ENCODE assay signal across 9 mouse cellular contexts in the genomic region with DNA sequence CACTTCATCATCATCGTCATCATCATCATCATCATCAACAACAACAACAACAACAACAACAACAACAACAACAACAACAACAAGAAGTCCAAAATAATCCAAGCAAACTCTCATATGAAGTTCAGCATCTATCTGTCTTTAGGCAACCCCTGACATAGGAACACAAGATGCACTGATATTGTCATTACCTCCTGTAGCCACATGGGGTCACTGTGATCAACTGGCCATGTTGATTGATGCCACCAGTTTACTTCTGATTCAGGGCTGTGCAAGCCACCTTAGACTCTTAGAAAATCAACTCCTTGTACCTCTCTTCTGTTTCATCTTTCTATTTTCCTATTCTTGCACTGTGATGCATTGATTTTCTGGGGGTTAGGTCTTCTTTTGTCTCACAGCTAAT.
DNase-seq lines count a peak whose midpoint lies in the region; ATAC-seq and TF ChIP-seq lines count a peak whose summit lies in the region.
"Had no signal": no experiment of that assay in that cellular context is flagged by ENCODE, and none has a peak within 500 bp of the region (broad histone marks: within the 10 kb centered on the region; RNA-seq: fewer than 3 reads in every experiment).

No protein-coding gene starts in this region.

- no peaks in the 10 kb centered on the region for H3K9me3 ChIP-seq in forebrain, embryonic 13.5 days (replicated peaks)
- no peaks in the 10 kb centered on the region for H3K9me3 ChIP-seq in kidney, embryonic 14.5 days (ENCODE audit: control insufficient read depth, low read length)
- no peaks in the 10 kb centered on the region for H3K9me3 ChIP-seq in limb, embryonic 14.5 days (ENCODE audit: control insufficient read depth, low read length)
- H3K9me3 ChIP-seq in neural tube, embryonic 13.5 days, result no peaks in the 10 kb centered on the region

- no peak overlapping the region for H3K27ac ChIP-seq in forebrain, embryonic 13.5 days
- H3K27ac ChIP-seq in kidney, embryonic 14.5 days (ENCODE audit: low read depth, low read length), result no peak overlapping the region
- no peak overlapping the region for H3K27ac ChIP-seq in limb, embryonic 14.5 days (replicated peaks; ENCODE audit: low read depth, low read length)
- no peak overlapping the region for H3K27ac ChIP-seq in neural tube, embryonic 13.5 days (replicated peaks)

- ATAC-seq in forebrain, embryonic 13.5 days, result peak; percentile 77
- ATAC-seq in kidney, embryonic 14.5 days (ENCODE audit: low FRiP score, low TSS enrichment), result peak; percentile 66; the same call in 1 of the 2 replicates
- ATAC-seq in limb, embryonic 14.5 days (ENCODE audit: low FRiP score, low read depth), result no peak
- peak; percentile 63; the same call in 1 of the 2 replicates for ATAC-seq in neural tube, embryonic 13.5 days (ENCODE audit: low read depth)

- no peak for TF ChIP-seq POLR2A in limb, embryonic 14.5 days (IDR thresholded peaks at IDR 0.05; ENCODE audit: borderline replicate concordance, extremely low read depth, insufficient read depth, insufficient read length)

- 9% methylated on average over 1 of the region's 1 CpGs for WGBS in forebrain, embryonic 13.5 days
- 21% methylated on average over 1 of the region's 1 CpGs for WGBS in kidney, embryonic 14.5 days
- WGBS in limb, embryonic 14.5 days, result 12% methylated on average over 1 of the region's 1 CpGs
- WGBS in neural tube, embryonic 13.5 days, result 17% methylated on average over 1 of the region's 1 CpGs

- H3K4me2 ChIP-seq in forebrain, embryonic 13.5 days, result no peak overlapping the region
- H3K4me2 ChIP-seq in kidney, embryonic 14.5 days (replicated peaks; ENCODE audit: low read depth, low read length), result no peak overlapping the region
- no peak overlapping the region for H3K4me2 ChIP-seq in limb, embryonic 14.5 days (replicated peaks; ENCODE audit: low read depth, low read length, severe bottlenecking)
- no peak overlapping the region for H3K4me2 ChIP-seq in neural tube, embryonic 13.5 days

- peak; percentile 35 for DNase-seq in urinary bladder, postnatal 14 days (ENCODE audit: low spot score)
- DNase-seq in urinary bladder, adult 2 months (ENCODE audit: low spot score), result no peak
- DNase-seq in c-Kit-negative CD71-positive TER-119-positive erythroid progenitor cells, embryonic 14.5 days (ENCODE audit: low read depth, low spot score), result peak; percentile 3
- DNase-seq in limb, embryonic 14.5 days (ENCODE audit: low spot score), result peak; percentile 61
- DNase-seq in T-cell, adult 2 months (ENCODE audit: low spot score), result no peak

- no peak overlapping the region for H3K9ac ChIP-seq in forebrain, embryonic 13.5 days
- no peak overlapping the region for H3K9ac ChIP-seq in kidney, embryonic 14.5 days (ENCODE audit: low read depth, low read length)
- H3K9ac ChIP-seq in limb, embryonic 14.5 days (ENCODE audit: low read depth, low read length, severe bottlenecking), result no peak overlapping the region
- H3K9ac ChIP-seq in neural tube, embryonic 13.5 days, result no peak overlapping the region

- H3K36me3 ChIP-seq in forebrain, embryonic 13.5 days (ENCODE audit: poor library complexity, severe bottlenecking), result no peaks in the 10 kb centered on the region
- no peaks in the 10 kb centered on the region for H3K36me3 ChIP-seq in kidney, embryonic 14.5 days (ENCODE audit: control insufficient read depth, insufficient read depth, low read length)
- H3K36me3 ChIP-seq in limb, embryonic 14.5 days (ENCODE audit: control insufficient read depth, insufficient read depth, low read length), result no peaks in the 10 kb centered on the region
- no peaks in the 10 kb centered on the region for H3K36me3 ChIP-seq in neural tube, embryonic 13.5 days

- H3K27me3 ChIP-seq in forebrain, embryonic 13.5 days, result no peaks in the 10 kb centered on the region
- no peaks in the 10 kb centered on the region for H3K27me3 ChIP-seq in kidney, embryonic 14.5 days (ENCODE audit: control insufficient read depth, insufficient read depth, low read length)
- H3K27me3 ChIP-seq in limb, embryonic 14.5 days (ENCODE audit: control insufficient read depth, insufficient read depth, low read length), result no peaks in the 10 kb centered on the region
- no peaks in the 10 kb centered on the region for H3K27me3 ChIP-seq in neural tube, embryonic 13.5 days

- H3K4me1 ChIP-seq in forebrain, embryonic 13.5 days, result no peaks in the 10 kb centered on the region
- H3K4me1 ChIP-seq in kidney, embryonic 14.5 days (ENCODE audit: control insufficient read depth, insufficient read depth, low read length), result no peaks in the 10 kb centered on the region
- no peaks in the 10 kb centered on the region for H3K4me1 ChIP-seq in limb, embryonic 14.5 days (ENCODE audit: control insufficient read depth, insufficient read depth, low read length)
- no peaks in the 10 kb centered on the region for H3K4me1 ChIP-seq in neural tube, embryonic 13.5 days (replicated peaks)

- H3K4me3 ChIP-seq in forebrain, embryonic 13.5 days, result no peak overlapping the region
- no peak overlapping the region for H3K4me3 ChIP-seq in kidney, embryonic 14.5 days (ENCODE audit: low read length)
- no peak overlapping the region for H3K4me3 ChIP-seq in limb, embryonic 14.5 days (replicated peaks; ENCODE audit: low read length)
- H3K4me3 ChIP-seq in neural tube, embryonic 13.5 days, result no peak overlapping the region
- H3K4me3 ChIP-seq: erythroblast, embryonic 14.5 days had no signal

Comparison
In these comparisons a context has a peak if more than half of its experiments do, and no peak if none do; other contexts are left out.
1. DNase-seq: peak in urinary bladder, postnatal 14 days (single experiment), c-Kit-negative CD71-positive TER-119-positive erythroid progenitor cells, embryonic 14.5 days (single experiment) and limb, embryonic 14.5 days (single experiment); none in urinary bladder, adult 2 months (single experiment) and T-cell, adult 2 months (single experiment).